Mouse (Mus musculus): Measurements from ENCODE around the gene Grm2.
A peak's percentile ranks its signal among the peaks of the same experiment; 100 is the strongest.

DNA sequence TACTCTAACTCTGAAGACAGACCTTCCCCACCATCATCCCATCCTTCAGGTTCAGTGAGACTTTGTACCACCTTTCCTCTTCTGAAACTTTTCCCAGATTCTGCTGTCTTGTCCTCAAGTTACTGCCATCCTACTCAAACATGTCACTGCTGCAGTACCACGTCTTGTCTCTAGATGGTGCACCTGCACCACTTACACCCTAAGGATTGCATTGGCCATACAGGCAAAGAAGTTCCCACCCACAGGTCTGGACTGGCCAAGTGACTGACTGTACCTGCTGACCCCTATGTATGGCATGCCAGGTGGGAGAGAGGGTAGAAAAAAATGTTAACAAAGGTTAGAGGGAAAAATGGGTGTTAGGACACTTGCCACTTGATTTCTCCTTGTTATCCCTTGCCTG is 19.6 kb upstream of the Grm2 start:
- TF ChIP-seq POLR2A (IDR thresholded peaks at IDR 0.05; ENCODE audit: borderline replicate concordance, control insufficient read depth, low read depth, low read length) = no peak
- peak; percentile 88 for TF ChIP-seq CTCF (IDR thresholded peaks at IDR 0.05; ENCODE audit: control insufficient read depth, insufficient read depth, low read length)

Measured in bone marrow, adult 2 months (tissue).